Mouse (Mus musculus): ENCODE measurements around the gene Plxnd1. TPM values are rescaled to one million over a fixed set of nuclear protein-coding genes. Genes with fewer than 3 reads are reported as not detected.
A peak's percentile ranks its signal among the peaks of the same experiment; 100 is the strongest.

Gene Plxnd1
- total and polyA plus RNA-seq, 2 experiments from 2014 or later: 37.7 to 82.4 TPM

DNA sequence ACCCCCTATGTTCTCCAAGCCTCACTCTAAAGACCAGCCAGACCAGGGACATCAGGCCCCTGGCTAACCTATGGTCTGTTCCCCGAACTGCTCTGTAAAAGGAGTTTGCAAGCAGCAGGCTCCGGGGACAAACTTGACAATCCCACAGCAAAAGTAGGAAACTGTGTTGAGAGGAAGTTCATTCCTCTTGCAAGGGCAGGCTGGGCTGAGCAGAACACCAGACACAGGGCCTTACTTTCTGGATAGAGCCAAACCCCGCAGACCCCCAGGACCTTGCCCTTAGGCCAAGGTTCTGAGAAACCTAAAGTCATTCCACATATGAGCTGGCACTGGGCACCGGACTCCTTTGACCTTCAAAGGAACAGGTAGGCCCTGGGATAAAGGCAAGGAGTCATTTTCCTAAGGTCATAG is 731 bp upstream of the Plxnd1 start:
- H3K9ac ChIP-seq (replicated peaks; ENCODE audit: low read depth, low read length): no peak overlapping the region
- H3K4me1 ChIP-seq (ENCODE audit: control insufficient read depth, insufficient read depth): peaks cover 5% of the 10 kb centered on the region; the same call in 1 of the 2 replicates
- ATAC-seq (ENCODE audit: insufficient read depth, low read depth) (no peak), DNase-seq (ENCODE audit: low spot score) (no peak)
- H3K27ac ChIP-seq (ENCODE audit: low read depth): peak overlapping the region; percentile 77
- no peaks in the 10 kb centered on the region; the same call in 1 of the 2 replicates for H3K36me3 ChIP-seq (replicated peaks; ENCODE audit: control insufficient read depth, insufficient read depth, low read length)
- H3K9me3 ChIP-seq (replicated peaks; ENCODE audit: control insufficient read depth, low read length): peaks cover 11% of the 10 kb centered on the region
- H3K4me3 ChIP-seq (ENCODE audit: low read depth, low read length): peak overlapping the region; percentile 65; the same call in 1 of the 2 replicates
- 45% methylated on average over 4 of the region's 4 CpGs for WGBS
- peaks cover 26% of the 10 kb centered on the region for H3K27me3 ChIP-seq (ENCODE audit: control insufficient read depth, insufficient read depth, low read length)
- TF ChIP-seq CTCF (IDR thresholded peaks at IDR 0.05; ENCODE audit: low read depth) (no peak), EP300 (IDR thresholded peaks at IDR 0.05; ENCODE audit: low read depth) (no peak)
- H3K4me2 ChIP-seq (ENCODE audit: low read depth, low read length): peak overlapping the region; percentile 64

DNA sequence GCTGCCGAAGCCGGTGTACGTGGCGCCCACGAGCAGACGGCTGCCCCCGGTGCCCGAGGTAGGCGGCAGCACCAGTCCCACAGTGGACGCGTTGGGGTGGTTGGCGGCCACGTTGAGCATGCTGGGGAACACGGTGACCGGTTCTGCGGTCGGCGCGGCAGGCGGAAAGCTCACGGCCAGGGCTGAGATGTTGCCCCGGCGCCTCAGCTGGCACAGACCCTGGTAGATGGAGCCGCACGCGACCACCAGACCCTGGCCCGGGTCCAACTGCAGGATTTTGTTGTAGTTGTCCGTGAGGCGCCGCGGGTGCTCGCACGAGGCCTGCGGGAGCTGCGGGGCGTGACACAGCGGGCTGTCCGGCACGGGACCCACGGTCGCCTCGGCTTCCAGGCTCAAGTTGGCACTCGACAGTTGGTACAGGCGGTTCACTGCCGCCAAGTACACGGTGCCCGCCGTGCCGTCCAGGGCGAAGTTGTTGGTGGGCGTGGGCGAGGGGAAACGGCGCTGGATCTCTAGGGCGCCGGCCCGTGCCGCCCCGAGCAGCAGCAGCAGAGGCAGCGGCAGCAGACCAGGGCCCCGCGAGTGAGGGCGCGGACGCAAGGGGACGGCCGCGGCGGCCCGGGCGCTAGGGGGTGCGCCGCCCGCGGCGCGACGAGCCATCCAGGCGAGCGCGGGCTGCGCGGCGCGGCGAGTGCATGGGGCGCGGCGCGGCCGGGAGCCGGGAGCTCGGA is 494 bp downstream of the Plxnd1 start:
- H3K9ac ChIP-seq (replicated peaks; ENCODE audit: low read depth, low read length): peak overlapping the region; percentile 71
- peak overlapping the region; percentile 65 for H3K4me3 ChIP-seq (ENCODE audit: low read depth, low read length)
- no peak for DNase-seq (ENCODE audit: low spot score)
- no peaks in the 10 kb centered on the region; the same call in 1 of the 2 replicates for H3K36me3 ChIP-seq (replicated peaks; ENCODE audit: control insufficient read depth, insufficient read depth, low read length)
- H3K4me1 ChIP-seq (ENCODE audit: control insufficient read depth, insufficient read depth): peaks cover 5% of the 10 kb centered on the region; the same call in 1 of the 2 replicates
- WGBS: 2% methylated on average over 64 of the region's 93 CpGs
- H3K9me3 ChIP-seq (replicated peaks; ENCODE audit: control insufficient read depth, low read length): peaks cover 11% of the 10 kb centered on the region
- H3K27ac ChIP-seq (ENCODE audit: low read depth): peak overlapping the region; percentile 83
- peaks cover 26% of the 10 kb centered on the region for H3K27me3 ChIP-seq (ENCODE audit: control insufficient read depth, insufficient read depth, low read length)
- TF ChIP-seq CTCF (IDR thresholded peaks at IDR 0.05; ENCODE audit: low read depth) (no peak), EP300 (IDR thresholded peaks at IDR 0.05; ENCODE audit: low read depth) (no peak)
- H3K4me2 ChIP-seq (ENCODE audit: low read depth, low read length): peak overlapping the region; percentile 64
- ATAC-seq (ENCODE audit: insufficient read depth, low read depth): no peak; the same call in 1 of the 2 replicates

DNA sequence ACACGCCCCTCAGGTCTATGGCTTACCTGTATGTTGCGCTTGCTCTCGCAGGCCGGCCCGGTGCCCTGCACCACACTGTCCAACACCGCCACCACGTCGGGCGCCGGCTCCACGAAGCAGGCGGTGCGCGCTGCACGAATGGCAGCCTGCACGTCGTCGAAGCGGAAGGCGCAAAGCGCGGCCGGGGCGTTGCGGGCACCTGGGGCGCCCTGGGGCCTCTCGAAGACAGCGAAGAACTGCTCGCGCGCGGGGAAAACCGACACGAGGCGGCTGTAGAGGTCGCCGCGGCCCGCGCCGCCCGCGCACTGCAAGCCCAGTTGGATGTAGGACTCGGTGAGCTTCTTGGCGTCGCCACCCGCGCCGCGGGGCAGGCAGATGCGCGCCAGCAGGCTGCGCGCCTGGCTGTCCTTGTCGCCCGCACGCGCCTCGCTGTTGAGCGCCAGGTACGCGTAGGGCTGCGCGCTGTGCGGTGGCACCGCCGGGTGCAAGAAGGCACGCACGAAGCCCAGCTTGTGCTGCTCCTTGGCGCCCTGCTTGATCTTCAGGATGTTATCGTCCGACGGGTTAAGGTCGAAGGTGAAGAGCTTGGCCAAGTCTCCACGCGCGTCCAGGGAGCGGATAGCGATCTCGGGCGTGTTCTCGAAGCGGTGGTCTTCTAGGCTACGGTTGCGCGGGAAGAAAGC is 1.2 kb downstream of the Plxnd1 start:
- H3K4me1 ChIP-seq (ENCODE audit: control insufficient read depth, insufficient read depth): peaks cover 3% of the 10 kb centered on the region; the same call in 1 of the 2 replicates
- H3K4me3 ChIP-seq (ENCODE audit: low read depth, low read length): peak overlapping the region; percentile 65
- peak overlapping the region; percentile 83 for H3K27ac ChIP-seq (ENCODE audit: low read depth)
- peaks cover 11% of the 10 kb centered on the region for H3K9me3 ChIP-seq (replicated peaks; ENCODE audit: control insufficient read depth, low read length)
- no peak for DNase-seq (ENCODE audit: low spot score)
- TF ChIP-seq CTCF (IDR thresholded peaks at IDR 0.05; ENCODE audit: low read depth) (no peak), EP300 (IDR thresholded peaks at IDR 0.05; ENCODE audit: low read depth) (no peak)
- 2% methylated on average over 80 of the region's 86 CpGs for WGBS
- H3K27me3 ChIP-seq (ENCODE audit: control insufficient read depth, insufficient read depth, low read length): peaks cover 26% of the 10 kb centered on the region
- H3K36me3 ChIP-seq (replicated peaks; ENCODE audit: control insufficient read depth, insufficient read depth, low read length): no peaks in the 10 kb centered on the region; the same call in 1 of the 2 replicates
- peak overlapping the region; percentile 64 for H3K4me2 ChIP-seq (ENCODE audit: low read depth, low read length)
- peak overlapping the region; percentile 71 for H3K9ac ChIP-seq (replicated peaks; ENCODE audit: low read depth, low read length)
- ATAC-seq (ENCODE audit: insufficient read depth, low read depth): no peak

DNA sequence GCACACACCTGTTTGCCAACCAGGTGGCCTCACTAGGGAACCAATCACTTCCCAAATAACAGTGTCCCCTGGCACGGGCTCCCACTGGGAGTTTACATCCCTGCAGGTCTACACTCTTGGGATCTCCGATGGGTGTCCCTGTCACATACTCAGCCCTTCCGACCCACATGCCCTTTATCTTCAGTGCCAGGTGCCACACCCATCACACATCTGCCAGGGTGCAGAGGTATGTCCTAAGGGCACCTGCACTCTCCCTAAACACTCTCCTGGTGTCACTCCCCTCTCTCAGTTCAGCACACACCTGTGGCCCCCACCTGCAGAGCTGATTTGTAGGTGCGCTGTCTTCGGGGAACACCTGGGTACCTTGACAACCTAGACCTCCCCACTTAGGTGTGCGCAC is 1.8 kb downstream of the Plxnd1 start:
- Histone ChIP-seq H3K27me3 (ENCODE audit: control insufficient read depth, insufficient read depth, low read length) (peaks cover 26% of the 10 kb centered on the region), H3K4me3 (ENCODE audit: low read depth, low read length) (peak overlapping the region; percentile 65), H3K27ac (ENCODE audit: low read depth) (peak overlapping the region; percentile 13; the same call in 1 of the 2 replicates), H3K9ac (replicated peaks; ENCODE audit: low read depth, low read length) (peak overlapping the region; percentile 71), H3K9me3 (replicated peaks; ENCODE audit: control insufficient read depth, low read length) (peaks cover 11% of the 10 kb centered on the region), H3K4me2 (ENCODE audit: low read depth, low read length) (peak overlapping the region; percentile 64), H3K36me3 (replicated peaks; ENCODE audit: control insufficient read depth, insufficient read depth, low read length) (no peaks in the 10 kb centered on the region; the same call in 1 of the 2 replicates), H3K4me1 (ENCODE audit: control insufficient read depth, insufficient read depth) (peaks cover 2% of the 10 kb centered on the region; the same call in 1 of the 2 replicates)
- DNase-seq (ENCODE audit: low spot score) (no peak), ATAC-seq (ENCODE audit: insufficient read depth, low read depth) (no peak)
- no peak for TF ChIP-seq CTCF (IDR thresholded peaks at IDR 0.05; ENCODE audit: low read depth)
- no peak for TF ChIP-seq EP300 (IDR thresholded peaks at IDR 0.05; ENCODE audit: low read depth)
- WGBS: 58% methylated on average over 6 of the region's 6 CpGs

DNA sequence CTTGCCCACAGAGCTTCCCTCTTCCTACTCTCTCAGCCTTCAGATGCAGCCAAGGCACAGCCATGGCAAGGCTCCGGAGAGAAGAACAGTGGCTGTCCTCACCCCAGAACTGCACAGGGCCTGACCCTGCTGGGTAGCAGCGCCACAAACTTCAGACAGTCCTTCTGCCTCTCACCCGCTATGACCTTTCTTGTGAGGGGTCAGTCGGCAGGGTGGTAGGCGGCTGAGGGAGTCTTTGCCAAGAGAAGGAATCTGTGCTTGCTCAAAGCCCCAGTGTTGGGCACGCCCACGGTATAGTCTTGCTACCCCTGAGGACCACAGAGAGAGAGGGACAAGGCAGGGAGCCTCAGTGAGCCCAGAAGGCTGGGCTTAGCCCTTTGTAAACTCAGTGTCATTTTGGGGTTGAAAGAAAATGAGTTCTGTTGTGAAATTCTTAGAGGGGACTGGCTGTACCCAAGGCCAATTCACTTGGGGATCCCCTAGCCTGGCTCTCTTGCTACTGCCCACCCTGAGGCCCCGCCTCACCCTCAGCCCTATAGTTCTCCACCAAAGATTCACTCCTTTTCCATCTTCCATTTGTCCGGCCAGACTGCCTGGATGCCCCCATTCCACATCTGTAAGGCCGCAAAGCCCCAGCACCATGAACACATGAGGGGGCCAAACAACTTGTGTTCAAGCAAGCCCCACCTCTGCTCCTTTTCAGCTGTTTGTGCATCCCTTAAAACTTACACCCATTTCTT is 2.8 kb downstream of the Plxnd1 start:
- Histone ChIP-seq H3K27ac (ENCODE audit: low read depth) (peak overlapping the region; percentile 28), H3K4me2 (ENCODE audit: low read depth, low read length) (peak overlapping the region; percentile 64), H3K4me1 (ENCODE audit: control insufficient read depth, insufficient read depth) (no peaks in the 10 kb centered on the region; the same call in 1 of the 2 replicates), H3K9me3 (replicated peaks; ENCODE audit: control insufficient read depth, low read length) (peaks cover 11% of the 10 kb centered on the region), H3K9ac (replicated peaks; ENCODE audit: low read depth, low read length) (peak overlapping the region; percentile 71), H3K4me3 (ENCODE audit: low read depth, low read length) (peak overlapping the region; percentile 65), H3K27me3 (ENCODE audit: control insufficient read depth, insufficient read depth, low read length) (peaks cover 26% of the 10 kb centered on the region), H3K36me3 (replicated peaks; ENCODE audit: control insufficient read depth, insufficient read depth, low read length) (no peaks in the 10 kb centered on the region; the same call in 1 of the 2 replicates)
- DNase-seq (ENCODE audit: low spot score) (no peak), ATAC-seq (ENCODE audit: insufficient read depth, low read depth) (no peak)
- WGBS: 47% methylated on average over 10 of the region's 10 CpGs
- TF ChIP-seq CTCF (IDR thresholded peaks at IDR 0.05; ENCODE audit: low read depth): no peak
- no peak for TF ChIP-seq EP300 (IDR thresholded peaks at IDR 0.05; ENCODE audit: low read depth)

Data from heart, postnatal 0 days (tissue).